Mouse (Mus musculus) NIH3T3 (cell line): ENCODE measurements at regions not wholly inside any gene's neighbourhood (a gene's known extent, or its start where the extent isn't known, plus 50 kb on each side); places are given as distances from the start of the nearest gene placed in this dataset.
A peak's percentile ranks its signal among the peaks of the same experiment; 100 is the strongest.

Experiments
- DNase-seq: peaks from one replicate; pipeline ENCODE4 v3.0.0-alpha.2; 2012; ENCODE audit warnings: low read depth

- no peak for DNase-seq
Observed at GRCm38 (mm10) chr4:140463296-140463695, 202.5 kb downstream of the Arhgef10l start.

GRCm38 (mm10) chr4:140461317-140461716, 204.5 kb downstream of the Arhgef10l start:
- no peak for DNase-seq

DNA sequence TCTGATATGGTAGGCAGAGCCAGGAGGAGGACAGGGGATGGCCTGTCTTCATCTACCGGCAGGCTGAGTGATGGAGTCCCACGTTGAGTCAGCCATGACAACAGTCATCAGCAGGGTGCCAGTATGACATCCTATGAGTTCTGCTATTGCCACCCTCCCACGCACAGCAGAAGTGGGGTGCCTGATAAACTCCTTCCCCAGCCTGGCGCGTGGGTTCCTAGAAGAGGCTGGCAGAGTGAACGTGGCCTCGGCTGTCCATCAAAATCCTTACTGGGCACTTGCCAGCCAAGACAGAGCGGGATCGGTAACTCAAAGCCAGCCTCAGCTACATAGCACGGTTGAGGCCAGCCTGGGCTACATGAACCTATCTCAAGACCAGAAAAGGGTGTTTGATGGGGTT, 202.5 kb upstream of the Igsf21 start:
- DNase-seq, result no peak

DNA sequence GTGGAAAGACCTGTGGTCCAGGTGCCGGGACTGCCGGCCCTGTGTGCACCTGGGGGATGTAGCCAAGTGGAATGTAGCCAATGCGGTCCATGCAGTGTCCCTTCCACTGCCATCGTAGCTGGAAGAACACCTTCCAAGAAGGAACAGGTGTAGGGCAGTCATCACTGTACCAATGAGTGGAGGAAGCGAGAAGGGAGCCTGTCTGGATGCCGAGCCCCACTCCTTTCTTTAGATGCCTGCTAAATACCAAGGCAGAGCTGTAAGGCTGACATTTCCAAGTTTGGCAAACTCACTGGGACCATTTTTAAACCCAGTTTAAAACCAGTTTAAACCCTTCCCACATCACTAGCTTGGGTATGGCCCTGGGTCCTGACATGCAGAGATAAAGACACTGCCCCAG, 199.9 kb upstream of the Igsf21 start:
- no peak for DNase-seq

GRCm38 (mm10) chr4:140445931-140446330, 199.3 kb upstream of the Igsf21 start:
- no peak for DNase-seq

- no peak for DNase-seq
Observed at GRCm38 (mm10) chr4:140443221-140443620, 196.6 kb upstream of the Igsf21 start.

- no peak for DNase-seq
Observed at GRCm38 (mm10) chr4:140441805-140442204, 195.2 kb upstream of the Igsf21 start.

DNA sequence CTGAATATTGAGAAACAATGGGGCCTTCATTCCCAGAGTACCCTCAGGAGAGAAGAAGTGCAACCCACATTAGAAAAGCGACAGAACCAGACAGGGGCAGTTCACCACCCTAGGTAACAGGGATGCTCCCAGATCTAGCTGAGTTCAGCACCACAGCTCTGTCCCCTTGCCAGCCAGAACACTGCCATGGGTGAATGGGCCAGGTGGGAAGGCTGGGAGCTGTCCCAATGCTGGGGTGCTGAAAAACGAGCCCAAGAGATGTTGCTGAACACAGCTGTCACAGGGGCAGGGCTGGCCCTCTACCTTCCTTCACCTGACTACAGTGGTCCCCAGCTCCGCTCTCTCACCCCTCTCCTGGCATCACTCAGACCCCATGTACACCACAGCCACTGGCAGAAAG, 193.3 kb upstream of the Igsf21 start:
- peak; percentile 63 for DNase-seq

- DNase-seq, result no peak
Observed at GRCm38 (mm10) chr4:140436030-140436429, 189.4 kb upstream of the Igsf21 start.

- no peak for DNase-seq
Observed at GRCm38 (mm10) chr4:140433744-140434542, 187.4 kb upstream of the Igsf21 start.

GRCm38 (mm10) chr4:140432101-140432500, 185.5 kb upstream of the Igsf21 start:
- no peak for DNase-seq

DNA sequence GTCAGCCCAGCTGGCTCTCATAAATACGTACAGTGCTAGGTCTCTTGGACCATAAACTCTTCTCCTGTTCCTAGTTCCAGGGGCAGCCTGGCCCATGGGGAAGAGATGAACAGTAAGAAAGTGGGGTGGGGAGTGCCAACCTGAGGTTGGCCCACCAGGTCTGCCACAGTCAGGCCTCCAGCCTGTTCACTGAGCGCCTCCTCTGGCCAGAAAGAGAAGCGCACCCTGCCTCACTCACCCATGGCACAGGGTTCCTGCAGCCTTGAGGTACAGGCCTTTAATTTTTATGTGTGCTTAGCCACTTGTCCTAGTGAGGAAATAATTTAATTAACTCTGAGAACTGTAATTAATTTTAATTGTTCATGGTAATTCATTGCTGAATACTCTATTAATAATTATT, 180.5 kb upstream of the Igsf21 start:
- no peak for DNase-seq

DNA sequence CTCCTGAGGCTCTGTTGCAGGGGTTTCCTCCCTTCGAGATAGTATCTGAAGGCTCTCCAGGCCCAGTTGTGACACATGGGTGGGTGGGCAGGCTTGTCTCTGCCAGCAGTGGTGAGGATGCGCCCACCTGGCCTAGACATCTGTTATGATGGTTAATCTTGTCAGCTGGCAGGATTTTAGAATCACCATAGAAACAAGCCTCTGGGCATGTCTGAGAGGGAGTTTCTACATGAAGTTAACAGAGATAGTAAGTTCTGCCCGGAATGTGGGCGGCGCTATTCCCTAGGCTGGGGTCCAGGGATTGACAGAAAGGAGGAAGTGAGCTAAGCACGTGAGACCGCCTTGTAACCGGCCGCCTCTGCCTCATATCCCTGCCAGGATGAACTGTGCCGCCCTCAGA, 177.2 kb upstream of the Igsf21 start:
- DNase-seq, result no peak

- DNase-seq, result peak; percentile 26
Observed at GRCm38 (mm10) chr4:140421926-140422585, 175.5 kb upstream of the Igsf21 start.

GRCm38 (mm10) chr4:140419720-140420412, 173.3 kb upstream of the Igsf21 start:
- no peak for DNase-seq

DNA sequence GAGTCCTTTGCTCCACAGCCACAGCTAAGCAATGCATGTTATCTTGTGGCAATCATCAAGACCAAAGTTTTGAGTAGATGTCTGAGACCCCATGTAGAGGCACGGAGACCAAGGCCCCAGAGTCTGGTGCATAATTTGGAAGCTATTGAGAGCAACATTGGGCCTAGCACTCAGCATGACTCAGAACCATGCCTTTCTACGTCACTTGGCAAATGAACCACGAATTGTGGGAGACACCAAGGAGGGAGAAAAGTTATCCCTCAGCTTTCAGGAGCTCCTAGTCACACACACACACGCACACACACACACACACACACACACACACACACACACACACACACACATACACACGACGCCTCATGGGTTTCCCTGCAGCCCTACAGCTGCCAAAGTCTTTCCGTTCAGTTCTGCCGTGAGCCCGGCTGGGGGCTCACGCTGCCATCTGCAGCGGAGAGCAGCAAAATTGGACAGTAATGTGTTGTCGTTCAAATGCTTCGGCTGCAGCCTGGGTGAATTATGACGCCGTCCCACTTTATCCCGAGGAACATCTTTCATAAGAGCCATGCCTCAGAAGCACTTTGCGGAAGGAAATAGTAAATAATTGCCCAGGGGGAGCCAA, 165.8 kb upstream of the Igsf21 start:
- DNase-seq, result no peak

DNA sequence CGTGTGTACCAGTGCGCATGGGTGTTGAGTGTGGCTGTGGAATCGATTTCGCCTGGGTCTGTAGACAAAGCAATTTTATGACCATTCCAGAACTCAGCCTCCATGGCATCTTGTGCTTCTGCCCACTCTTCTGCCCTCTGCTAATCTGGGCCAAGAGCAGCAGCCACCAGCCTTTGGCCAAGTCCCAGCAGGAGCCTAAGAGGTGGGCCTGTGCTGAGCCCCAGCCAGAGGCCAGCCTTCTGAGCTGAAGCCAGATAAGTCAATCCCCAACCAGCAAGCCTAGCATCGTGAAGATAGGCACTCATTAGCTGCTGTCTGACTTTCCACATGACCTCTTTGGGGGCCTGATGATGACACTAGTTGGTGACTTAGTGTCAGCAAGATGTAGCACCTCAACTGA, 161.9 kb upstream of the Igsf21 start:
- no peak for DNase-seq

- no peak for DNase-seq
Observed at GRCm38 (mm10) chr4:140406913-140407312, 160.3 kb upstream of the Igsf21 start.

GRCm38 (mm10) chr4:140405993-140406881, 159.7 kb upstream of the Igsf21 start:
- no peak for DNase-seq

DNA sequence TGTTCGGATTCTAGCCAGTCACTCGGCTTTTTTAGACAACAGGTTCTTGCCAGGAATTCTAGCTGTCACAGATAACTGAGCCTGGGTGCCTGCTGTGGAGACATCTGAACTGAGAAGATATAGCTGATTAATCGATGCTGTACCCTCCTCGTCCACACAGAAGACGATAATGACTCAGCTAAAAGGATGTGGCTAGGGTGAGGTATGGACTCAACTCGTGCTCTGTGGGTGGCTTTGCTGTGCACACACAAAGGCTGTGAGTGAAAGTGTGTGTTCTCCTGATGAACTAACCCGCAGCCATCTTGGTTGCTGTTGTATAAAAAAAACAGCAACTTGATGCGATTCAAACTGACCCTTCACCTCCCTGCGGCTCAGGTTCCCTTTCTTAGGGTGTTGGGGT, 158.8 kb upstream of the Igsf21 start:
- no peak for DNase-seq

DNA sequence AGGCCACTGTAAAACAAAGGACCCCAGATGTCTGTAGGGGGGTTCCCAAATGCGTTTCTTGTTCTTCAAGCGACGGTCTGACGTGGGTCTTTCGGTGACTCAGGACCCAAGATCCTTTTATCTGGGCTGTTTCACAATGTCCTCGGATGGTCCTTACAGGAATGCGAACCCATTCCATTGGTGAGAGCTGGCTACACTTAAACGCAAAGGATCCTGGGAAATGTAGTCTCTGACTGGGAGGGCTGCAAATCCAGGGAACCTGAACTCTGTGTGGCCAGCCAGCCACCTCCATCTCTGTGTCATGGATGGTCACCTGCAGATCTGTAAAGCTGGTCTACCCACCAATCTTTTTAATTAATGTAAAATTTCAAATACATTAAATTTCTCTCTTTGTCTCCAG, 156.5 kb upstream of the Igsf21 start:
- DNase-seq, result no peak

- DNase-seq, result no peak
Observed at GRCm38 (mm10) chr4:140402319-140402718, 155.7 kb upstream of the Igsf21 start.
